Mouse (Mus musculus): ENCODE results near the gene Rasal1.

Rasal1 gene

DNA sequence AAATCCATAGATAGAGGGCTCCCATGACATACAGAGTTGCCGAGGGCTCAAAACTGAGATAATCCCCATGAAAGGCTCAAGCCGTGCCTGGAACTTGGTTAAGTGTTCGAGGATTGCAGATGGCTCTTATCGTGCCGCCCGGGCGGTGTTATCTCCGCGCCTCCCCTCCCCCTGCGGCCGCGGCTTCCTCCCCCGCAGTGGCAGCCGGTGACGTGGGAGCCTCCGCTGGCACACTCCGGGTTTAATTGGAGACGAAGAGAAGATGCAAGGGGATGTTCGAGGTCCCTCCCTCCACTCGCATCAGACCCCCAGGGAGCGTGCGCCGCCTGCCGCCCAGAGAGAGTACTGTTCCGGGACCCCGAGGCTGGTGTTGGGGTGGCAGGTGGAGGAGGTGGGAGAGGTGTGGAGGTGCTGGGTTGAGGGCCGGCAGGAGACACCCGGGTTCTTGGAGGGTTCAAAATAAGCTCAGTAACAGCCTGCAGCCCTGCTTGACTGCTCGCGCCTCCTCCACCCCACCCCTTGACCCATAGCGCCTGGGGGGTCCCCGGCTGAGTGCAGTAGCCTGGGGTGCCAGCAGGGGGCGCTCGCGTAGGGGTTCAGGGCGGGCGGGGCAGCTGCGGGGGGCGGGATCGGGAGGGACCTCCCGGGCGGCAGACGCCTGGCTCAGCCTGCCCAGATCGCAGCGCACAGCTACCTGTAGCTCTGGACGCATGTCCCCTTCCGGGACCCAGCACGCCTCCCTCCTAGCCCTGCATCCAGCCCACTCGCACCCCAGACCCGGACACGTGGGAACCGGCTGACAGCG is at the start of gene Rasal1:
Gene Rasal1, plus strand, starts transcription at position 244 of the 805 bp plus-strand sequence.
- DNase-seq (ENCODE audit: low spot score in 2 of 2) = peak; percentile 83

DNA sequence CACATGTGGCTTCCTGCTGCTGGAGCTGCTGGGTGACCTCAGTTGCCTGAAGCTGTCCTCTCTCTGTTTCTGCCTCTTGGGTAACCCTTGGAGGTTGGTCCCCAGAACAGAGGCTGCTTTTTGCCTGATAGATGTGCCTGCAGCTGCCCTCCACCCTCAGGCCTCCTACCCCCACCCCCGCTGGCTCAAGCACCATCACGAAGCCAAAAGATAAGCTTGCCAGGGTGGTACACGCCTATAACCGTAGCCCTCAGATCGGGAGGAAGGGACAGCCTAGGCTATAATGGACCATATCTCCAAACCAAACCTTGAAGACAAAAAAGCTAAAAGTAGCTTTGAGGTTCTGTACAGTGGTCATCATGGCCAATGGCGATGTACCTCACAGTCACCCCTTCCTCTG is 49.0 kb upstream of the Rasal1 start:
- DNase-seq (ENCODE audit: low spot score in 2 of 2) = no peak

DNA sequence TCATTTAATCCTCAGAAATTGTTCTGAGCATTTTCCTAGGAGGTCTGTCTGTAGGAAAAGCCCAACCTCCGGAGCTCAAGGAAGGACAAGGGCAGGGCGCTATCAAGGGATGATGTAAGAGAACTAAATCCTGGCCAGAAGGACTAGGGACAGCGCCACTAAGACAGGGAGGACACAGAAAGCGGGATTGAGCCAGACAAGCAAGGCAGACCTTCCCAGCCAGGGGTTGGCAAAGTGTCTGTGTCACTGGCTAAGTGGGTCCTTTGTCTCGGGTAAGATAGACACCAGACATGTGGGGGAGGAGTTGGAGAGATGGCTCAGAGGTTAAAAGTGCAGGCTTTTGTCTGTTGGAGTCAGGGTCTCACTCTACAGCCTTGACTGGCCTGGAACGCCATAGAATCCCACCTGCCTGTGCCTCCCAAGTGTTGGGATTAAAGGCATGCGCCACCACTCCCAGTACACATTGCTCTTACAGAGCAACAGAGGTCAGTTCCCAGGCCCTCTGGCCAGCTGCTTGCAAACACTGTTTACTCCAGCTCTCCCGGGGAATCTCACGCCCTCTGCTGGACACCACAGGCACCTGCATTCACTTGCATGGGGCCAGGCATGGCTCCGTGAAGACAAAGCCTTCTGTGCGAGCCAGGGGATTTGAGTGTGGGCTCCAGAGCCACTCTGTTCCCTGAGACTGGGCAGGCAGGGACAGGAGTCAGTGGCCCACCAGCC is 47.5 kb upstream of the Rasal1 start:
- DNase-seq (ENCODE audit: low spot score in 2 of 2) = no peak

DNA sequence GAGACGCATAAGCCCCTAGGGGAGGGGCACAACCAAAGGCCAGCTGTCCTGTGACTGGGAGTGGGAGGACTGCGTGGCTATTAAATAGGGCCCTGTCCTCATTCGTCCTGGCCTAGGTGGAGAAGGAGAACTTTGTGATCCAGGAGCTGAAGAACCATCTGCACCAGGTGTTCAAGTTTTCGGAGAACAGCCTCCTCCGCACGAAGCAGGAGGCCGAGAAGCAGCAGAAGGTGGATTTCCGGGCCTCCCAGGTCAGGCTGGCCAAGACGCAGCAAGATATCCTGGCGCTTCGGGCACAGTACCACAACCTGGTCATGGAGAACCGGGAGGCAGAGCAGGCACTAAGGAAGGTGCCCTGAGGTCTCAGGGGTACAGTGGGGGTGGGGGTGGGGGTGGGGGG is 46.4 kb upstream of the Rasal1 start:
- DNase-seq (ENCODE audit: low spot score in 2 of 2) = no peak

DNA sequence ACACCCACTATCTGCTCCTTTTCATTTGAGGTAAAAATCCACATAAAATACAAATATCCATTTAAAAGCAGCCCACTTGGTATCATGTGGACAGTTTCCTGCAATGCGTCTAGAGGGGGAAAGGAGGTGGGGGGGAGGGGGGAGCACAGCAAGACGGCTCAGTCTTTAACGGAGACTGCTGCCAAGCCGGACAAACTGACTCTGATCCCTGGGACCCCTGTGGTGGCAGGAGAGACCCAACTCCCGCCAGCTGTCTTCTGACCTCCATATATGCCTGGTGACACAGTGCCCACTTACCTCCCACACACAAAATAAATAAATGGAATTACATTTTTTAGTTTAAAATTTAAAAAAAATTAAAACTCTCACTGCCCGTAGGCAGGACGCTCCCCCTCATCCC is 45.1 kb upstream of the Rasal1 start:
- DNase-seq (ENCODE audit: low spot score in 2 of 2) = no peak

DNA sequence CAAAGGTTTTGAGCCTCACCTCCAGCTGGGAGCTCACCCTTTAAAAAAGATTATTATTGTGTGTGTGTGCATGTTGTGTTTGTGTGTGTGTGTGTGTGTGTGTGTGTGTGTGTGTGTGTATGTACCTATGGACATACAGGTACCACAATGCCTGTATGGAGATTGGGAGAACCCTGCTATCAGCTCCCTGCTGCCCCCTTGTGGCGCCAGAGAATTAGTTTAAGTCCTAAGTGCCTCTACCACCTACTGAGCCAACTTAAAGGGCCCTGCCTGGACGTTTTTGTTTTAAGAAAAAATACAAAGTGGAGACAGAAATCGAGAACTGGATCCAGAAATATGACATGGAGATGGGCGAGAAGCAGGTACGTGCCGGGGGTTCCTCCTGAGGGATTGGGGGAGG is 43.8 kb upstream of the Rasal1 start:
- DNase-seq (ENCODE audit: low spot score in 2 of 2) = peak in 1 of 2 experiments; percentile 77

DNA sequence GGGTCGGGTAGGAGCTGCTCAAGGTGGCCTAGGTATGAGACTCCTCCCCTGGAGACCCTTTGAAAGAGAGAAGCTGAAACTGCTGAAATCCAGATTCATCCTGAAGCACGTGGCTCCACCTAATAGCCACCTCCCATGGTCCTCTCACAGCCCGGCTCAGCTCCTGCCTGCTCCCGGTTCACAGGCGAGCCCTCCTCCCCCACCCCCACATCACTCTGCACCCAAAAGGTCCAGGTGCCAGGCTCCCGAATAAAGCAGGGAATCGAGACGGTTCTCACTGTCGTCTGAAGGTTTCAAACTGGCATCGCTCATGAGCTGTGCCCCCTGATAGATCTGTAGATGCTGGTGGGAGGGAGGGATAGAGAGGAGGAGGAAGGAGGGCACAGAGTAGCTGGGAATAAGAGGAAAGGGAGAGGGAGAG is 43.4 kb upstream of the Rasal1 start:
- no peak for DNase-seq (ENCODE audit: low spot score in 2 of 2)

DNA sequence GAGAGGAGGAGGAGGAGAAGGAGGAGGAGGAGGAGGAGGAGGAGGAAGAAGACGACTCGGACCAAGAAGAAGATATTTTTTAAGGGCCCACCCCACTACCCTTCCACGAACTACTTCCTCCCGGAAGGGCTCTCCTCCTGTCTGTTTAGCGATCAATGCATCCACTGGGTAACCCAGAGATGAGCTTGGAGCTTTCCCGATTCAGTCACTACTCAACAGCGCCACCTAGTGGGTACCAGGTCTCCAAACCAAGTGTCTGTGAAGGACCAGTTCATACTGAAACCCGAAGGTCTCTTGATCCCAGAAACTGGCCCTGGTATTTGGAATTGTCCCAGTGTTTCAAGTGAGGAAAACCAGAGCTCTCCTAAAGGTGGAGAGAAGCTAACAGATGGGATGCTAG is 42.9 kb upstream of the Rasal1 start:
- peak in 1 of 2 experiments; percentile 85 for DNase-seq (ENCODE audit: low spot score in 2 of 2)

DNA sequence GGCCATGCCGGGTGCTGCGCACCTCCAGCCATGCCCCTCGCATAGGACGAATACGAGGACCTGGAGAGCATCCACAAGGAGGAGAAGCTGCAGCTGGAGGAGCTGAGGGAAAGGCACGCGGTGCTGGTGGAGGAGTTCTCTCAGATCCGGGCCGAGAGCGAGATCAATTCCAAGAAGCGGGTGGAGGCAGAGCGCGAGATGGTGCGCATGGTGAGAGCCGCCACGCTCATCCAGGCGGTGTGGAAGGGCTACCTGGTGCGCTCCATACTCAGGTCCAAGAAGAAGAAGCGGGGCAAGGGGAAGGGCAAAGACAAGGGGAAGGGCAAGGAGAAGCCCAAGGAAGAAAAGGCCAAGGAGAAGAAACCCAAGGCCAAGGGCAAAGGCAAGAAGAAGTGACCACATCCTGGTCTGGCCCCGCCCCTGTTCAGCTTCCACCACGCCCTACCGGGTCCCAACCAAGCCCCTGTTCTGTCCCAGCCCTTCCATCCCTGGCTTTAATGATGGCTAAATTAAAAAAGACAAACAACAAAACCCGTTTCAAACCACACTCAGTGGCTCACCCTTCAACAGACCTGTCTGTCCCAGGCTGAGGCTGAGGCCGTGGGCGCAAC is 41.9 kb upstream of the Rasal1 start:
- no peak for DNase-seq (ENCODE audit: low spot score in 2 of 2)

DNA sequence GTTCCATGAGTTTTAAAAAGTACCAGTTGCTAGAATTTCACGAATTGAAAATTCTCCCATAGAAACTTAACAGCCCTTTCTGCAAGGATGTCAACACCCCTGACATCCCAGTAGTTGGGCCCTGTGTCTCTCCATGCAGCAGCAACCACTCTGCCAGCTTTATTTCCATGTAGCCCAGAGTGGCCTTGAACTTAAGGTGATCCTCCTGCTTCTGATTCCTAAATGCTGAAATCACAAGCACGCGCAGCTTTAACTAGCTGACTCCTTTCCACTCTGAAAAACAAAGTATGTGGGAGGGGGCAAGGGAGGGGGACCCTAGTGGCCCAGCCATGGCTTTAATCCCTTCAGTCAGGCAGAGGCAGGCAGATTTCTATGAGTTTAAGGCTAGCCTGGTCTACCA is 41.3 kb upstream of the Rasal1 start:
- DNase-seq (ENCODE audit: low spot score in 2 of 2) = no peak

DNA sequence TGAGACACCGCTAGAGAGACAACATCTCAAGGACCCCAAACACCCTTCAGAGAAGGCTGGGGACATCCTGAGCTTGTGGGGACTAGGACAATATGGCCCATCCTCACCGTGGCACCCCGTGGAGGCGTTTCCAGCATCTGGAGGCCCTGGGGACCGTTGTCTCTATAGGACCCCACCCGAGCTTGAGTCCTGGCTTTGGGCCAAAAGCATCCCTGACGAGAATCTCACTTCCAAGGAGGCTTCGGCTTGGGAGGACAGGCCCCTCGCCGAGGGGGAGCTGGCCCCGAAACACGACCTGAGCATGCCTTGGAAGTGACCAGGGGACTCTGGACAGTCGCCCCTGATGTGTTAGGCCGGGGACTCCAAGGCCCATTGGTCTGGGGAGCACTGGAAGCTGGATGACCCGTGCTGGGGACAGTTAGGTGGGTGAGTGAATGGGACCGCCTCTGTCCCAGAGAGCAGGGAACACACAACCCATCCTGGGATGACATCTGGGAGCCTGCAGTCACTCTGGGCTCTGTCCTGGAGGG is 39.3 kb upstream of the Rasal1 start:
- no peak for DNase-seq (ENCODE audit: low spot score in 2 of 2)

DNA sequence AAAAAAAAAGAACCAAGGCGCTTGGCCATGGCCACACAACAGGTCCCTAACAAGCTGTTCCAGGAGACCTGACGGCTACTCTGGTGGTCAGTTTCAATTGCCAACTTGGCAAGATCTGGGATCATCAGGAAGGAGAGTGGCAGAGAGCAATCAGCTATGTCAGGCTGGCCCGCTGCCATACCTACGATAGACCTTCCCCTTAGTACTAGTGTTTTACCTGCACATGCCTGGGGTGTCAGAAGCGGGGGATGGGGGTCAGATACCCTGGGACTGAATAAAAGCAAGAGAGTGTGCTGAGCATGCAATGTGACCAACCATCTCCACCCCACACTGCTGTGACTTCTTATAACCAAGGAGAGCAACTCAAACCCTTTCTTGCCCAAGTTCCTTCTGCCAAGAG is 37.7 kb upstream of the Rasal1 start:
- DNase-seq (ENCODE audit: low spot score in 2 of 2) = no peak

DNA sequence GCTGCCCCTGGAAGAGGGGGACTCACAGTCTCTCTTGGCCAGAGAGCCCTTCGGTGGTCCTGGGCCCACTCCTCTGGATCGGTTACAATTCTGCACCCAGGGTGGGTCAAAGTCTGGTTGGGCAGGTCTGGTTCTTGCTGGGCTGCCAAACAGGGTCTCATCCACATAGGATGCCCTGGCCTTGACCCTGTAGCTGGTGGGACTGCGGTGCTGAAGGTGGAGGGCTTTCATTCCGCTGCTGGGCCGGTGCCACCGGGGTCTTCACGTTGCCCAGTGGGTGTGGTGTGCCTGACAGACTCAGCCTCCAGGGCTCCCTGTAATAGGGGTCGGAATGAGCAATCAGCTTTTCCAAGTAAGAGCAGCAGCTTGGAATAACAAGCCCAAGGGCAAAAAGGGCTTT is 37.2 kb upstream of the Rasal1 start:
- no peak for DNase-seq (ENCODE audit: low spot score in 2 of 2)

DNA sequence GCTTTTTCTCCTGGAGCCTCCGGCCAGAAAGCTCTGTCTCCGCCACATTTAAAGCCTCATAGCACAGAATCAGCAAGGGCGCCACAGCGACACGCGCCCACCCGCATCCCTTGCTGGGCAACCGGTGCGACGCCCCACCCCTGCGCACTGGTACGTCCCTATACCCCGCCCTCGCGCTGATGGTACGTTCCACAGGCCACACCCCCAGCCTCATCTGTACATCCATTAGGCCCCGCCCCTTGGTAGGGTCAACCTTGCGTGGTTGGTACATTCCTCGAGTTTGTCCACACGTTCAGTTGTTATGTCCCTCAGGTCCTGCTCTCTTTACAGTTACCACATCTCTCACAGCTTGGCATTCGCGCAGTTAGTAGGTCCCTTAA is 36.2 kb upstream of the Rasal1 start, which contains the start of the genes Rita1 and Ddx54:
Gene Rita1, minus strand, starts transcription at position 148 of the 380 bp plus-strand sequence.
Gene Ddx54, plus strand, starts transcription at position 298 of the 380 bp plus-strand sequence.
- DNase-seq (ENCODE audit: low spot score in 2 of 2) = peak; percentile 96 to 98

DNA sequence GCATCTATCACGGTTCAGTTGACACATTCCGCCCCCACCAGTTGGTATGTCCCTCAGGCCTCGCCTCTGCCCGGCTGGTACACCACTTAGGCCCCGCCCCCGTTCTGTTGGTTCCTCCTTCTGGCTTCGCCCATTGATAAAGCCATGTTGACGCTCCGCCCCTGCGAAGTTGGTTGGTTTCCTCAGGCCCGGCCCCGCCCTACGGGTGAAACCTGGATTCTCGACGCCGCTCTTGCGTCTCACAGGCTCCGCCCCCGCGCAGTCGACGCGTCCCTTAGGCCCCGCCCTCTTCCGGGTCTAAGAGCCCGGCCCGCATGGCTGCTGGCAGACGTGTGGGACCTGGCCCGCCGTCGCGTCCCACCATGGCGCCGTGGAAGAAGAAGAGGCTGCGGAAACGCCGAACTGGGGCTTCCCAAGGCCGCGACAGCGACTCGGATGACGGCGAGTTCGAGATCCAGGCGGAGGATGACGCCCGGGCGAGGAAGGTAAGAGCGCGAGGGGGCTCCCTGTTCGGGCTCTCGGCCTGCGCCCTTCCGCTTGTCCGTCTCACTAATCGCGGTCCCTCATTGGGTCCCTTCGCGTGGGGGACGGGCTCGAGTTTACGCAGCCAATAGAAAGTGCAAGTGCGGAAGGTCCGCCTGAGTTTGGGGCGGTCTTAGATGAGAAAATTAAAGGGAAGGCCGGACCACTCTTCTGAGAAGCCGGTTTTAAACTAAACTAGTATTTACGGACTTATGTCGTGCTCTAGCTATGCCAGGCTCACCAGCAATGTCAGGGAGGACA is 35.6 kb upstream of the Rasal1 start:
- DNase-seq (ENCODE audit: low spot score in 2 of 2) = peak; percentile 100

DNA sequence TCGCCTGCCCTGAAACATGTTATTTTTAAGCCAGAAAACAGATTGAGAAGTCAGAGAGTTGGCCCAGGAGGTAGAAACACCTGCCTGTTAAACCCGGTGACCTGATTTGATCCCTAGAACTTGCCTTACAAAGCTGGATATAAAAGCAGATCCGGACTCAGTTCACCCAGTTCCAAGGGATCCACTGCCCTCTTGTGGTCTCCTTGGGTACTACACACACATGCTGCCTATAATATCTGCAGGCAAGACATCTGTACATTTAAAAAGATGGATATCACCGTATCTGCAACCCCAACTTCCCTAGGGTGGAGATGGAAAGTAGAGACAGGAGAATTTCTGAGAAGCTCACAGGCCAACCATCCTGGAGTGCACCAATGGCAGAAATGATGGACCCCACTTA is 32.7 kb upstream of the Rasal1 start:
- no peak for DNase-seq (ENCODE audit: low spot score in 2 of 2)

DNA sequence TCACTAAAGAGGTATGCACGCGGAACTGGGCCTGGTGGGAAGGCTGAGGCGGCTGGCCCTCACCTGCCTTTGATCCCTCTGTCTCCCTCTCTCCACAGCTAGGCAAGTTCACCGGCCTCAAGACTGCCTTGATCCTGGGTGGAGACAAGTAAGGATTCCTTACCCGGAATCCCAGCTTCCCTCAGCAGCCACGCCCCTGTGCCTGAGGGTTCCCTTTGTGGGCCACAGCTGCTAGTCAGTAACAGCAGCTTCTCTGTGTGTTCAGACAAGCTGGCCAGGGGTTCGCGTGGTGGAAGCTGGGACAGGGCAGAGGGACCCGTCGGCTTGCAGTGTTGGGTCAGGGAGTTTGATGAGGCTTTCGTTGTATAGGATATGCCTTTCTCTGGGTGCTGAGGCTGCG is 29.8 kb upstream of the Rasal1 start:
- DNase-seq (ENCODE audit: low spot score in 2 of 2) = no peak

DNA sequence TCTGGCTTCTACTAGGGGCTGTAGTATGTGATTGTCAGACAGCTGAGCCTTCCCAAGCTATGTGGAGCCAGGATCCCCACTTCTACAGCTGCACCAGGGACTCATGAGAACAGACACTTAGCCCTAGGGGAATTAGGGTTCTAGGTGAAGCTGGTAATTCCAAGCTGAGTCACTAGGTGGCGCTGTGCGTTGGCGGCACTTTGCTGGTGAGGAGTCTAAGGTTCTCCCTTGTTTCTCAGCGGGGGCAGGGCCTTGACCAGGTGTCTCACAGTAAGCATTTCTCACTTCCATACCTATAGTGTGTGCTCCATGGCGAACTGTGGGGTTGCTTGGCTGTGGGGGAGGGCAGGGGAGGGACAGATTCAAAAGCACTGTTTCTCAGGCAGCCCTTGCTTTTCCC is 29.4 kb upstream of the Rasal1 start:
- no peak for DNase-seq (ENCODE audit: low spot score in 2 of 2)

DNA sequence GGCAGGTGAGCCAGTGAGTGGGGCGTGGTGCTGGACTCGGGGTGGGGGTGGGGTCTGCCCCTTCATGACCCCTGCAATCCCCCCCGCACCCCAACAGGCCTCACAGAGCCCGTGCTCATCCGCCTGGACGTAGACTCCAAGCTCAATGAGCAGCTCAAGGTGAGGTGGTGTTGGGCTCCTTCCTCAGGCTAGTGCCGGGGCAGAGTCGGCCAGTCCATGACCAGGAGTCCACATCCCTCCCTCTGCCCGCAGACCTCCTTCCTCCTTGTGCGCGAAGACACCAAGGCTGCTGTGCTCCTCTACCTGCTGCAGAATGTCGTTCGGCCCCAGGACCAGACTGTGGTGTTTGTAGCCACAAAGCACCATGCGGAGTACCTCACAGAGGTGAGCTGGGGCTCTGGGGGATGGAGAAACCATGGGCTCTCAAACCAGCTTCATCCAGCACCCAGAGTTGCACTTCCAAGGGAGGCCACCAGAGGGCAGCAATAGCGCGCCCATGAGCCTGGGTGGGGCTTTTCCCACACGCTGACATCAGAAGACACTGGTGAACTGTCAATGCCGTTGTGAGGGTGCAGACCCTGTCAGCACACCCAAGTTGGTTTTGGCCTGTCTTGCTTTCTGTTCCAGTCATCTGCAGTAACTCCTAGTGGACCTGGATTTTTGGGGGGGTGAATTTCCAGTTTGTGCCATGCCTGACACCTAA is 28.1 kb upstream of the Rasal1 start:
- peak in 1 of 2 experiments; percentile 85 for DNase-seq (ENCODE audit: low spot score in 2 of 2)

DNA sequence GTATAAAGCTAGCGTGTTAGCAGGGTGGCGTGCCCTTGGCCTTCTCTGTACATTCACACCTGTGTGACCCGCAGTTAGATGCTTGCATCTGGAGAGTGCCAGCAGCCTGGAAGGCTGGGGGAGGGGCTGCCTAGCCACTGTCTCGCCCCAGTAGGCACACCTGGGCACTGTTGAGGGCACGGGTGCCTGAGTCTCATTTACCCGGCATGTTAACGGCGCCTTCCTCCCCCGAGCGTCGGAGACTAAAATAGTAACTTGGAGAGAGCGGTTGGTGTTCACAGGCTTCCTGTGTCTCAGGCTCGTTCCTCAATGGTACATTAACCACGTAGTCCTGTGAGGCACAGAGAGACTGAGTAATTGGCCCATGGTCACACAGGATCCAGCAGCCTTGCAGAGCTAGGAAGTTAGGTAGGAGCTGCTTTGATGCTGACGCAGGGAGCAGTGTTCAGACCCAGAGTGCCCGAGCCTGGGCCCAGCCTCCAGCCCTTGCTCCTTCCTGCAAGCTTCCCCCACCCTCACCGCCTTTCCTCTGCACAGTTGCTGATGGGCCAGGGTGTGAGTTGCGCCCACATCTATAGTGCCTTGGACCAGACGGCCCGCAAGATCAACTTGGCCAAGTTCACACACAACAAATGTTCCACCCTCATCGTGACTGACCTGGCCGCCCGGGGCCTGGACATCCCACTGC is 27.4 kb upstream of the Rasal1 start:
- no peak for DNase-seq (ENCODE audit: low spot score in 2 of 2)
